Mouse (Mus musculus): ENCODE results near the gene Hepacam.

Hepacam gene

DNA sequence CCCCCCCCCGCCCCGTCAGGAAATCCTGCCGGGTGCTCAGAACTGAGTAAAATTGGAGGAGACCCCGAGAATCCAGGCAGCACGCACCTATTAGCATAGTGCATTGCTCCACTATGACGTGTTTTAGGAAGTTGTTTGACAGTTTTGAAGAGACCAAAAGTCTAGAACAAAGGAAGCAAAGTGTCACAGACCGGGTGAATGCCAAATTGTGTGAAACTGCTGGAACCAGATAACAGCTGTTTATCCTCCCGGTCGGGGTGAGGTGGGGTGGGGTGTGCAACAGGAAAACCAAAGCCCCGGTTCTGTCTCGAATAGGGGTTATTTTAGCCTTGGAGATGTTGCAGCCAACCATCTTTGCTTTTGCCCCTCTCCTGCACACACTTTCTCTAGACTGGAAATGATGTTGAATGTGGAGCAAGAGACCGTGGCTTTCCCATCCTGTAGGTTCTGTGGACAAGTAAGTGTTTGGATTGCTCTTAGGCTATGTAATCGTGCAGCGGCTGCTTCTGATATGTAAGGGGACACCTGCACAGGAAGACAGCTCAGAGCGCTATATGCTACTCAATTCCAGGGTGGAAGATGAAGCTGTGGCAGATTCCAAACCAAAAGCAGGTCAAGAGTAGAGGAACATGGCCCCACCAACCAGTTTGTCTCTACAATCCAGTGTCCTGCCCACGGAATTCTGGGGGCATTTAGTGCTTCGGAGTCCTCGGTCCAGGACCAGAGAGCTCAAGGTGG lies 66.8 kb downstream of the Hepacam start:
- in situ Hi-C loops (cut with MboI, MseI), result no loop called here

DNA sequence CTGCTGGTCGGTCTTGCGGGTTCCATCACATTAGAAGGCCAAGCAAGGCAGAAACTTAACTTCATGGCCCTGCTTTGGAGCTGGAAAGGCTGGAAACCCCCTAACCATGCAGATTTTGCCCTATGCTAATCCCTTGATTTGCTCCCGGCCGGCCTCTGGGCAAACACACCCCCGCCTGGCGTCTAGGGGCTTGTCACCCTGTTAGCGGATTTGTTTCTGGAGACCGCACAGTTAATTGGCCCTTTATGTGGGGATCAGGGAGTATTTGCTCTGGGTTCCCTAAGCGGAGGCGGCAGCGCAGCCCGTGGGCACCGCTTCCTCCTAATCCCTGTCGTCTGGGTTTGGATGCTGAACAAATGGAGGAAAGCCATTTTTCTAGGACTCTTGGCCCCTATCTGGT lies 67.8 kb downstream of the Hepacam start:
- in situ Hi-C loops (cut with MboI, MseI), result no loop called here

DNA sequence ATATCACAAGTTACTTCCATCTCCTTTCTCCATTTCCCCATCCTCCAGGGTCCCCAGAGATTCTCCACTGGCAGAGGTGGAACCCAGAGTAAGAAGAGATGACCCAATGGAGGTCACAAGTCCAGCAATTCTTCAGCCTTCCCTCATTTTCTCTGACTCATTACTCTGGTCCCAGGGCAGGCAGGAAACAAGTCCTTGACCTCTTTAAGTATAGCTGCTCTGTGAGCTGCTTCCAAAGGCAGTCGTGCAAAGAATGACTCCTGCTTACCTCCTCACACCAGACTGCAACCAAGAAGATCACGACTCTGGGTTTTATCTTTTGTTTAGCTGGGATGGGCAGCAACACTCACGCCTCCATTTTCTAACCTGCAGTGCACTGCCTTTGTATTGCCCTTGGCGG lies 68.5 kb downstream of the Hepacam start:
- in situ Hi-C loops (cut with MboI, MseI), result no loop called here

All from T-helper 2 cell (primary cell).